Mouse (Mus musculus): Measurements from ENCODE around the gene Atrx. TPM values are rescaled to one million over a fixed set of nuclear protein-coding genes. Genes with fewer than 3 reads are reported as not detected.
"Not testable (repeated sequence)": the region's sequence is repeated elsewhere in the genome, so short reads cannot be mapped to it uniquely, and the experiment has no call there.

Gene Atrx
- 100 to 1,000 TPM; 217 TPM for total RNA-seq (2021)
- long read RNA-seq, partial matches to known transcripts: 3 of 21 reads
- long read RNA-seq, other reads (novel, unspliced or antisense): 17 of 21 reads

DNA sequence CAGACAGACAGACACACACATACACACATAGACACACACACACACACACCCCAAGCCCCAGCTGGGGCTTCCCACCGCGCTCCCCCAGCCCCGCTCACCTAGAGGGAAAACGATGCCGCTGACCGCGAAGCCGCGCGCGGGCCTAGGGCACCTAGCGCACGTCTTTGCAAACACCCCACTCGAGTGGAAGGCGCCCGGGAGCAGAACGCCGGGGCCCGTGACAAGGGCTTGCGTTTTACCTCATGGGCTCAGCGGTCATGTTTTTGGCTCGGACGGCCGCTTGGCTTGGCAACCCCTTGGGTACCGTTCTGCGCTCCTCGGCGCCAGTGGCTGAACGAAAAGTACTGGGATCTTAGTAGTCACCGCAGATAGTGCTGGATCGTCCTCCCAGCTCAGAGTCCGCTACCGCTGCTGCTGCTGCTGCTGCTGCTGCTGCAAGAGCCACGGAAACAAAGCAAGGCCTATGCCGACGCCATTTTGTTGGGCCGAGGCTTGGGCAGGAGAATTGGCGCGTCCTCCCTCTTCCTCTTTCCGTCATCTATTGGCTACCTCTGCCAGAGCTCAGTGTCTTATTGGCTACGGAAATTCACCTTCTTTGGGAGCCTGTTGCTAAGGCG lies at the start of gene Atrx:
Atrx (minus strand) TSS at position 543 of the 617 bp plus-strand sequence.
- DNase-seq (ENCODE audit: low spot score in 2 of 2): peak; percentile 67 to 72

GRCm38 (mm10) chrX:105957091-105957490 lies 27.9 kb upstream of the Atrx start:
- not testable (repeated sequence) for DNase-seq (ENCODE audit: low spot score in 2 of 2)

DNA sequence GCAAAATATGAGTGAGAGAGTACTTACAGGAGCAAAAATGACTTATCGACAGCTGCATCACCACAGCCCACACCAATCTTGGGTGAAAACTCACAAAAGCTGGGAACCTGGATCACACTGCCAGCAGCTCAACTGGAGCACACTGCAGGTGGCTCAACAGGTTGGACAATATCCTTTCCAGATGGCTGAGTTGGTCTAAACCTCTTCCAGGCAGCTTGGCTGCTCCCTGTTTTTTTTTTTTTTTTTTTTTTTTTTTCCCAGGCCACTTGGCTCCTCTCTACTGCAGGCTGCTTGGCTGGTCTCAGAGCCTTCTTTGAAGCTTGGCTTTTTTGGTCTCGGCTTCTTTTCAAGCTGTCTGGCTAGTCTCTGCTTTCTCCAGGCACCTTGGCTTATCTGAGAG lies 24.8 kb upstream of the Atrx start:
- DNase-seq (ENCODE audit: low spot score in 2 of 2): no peak

- DNase-seq (ENCODE audit: low spot score in 2 of 2): no peak
These were observed 17.2 kb upstream of the Atrx start for GRCm38 (mm10) chrX:105946357-105946756.

DNA sequence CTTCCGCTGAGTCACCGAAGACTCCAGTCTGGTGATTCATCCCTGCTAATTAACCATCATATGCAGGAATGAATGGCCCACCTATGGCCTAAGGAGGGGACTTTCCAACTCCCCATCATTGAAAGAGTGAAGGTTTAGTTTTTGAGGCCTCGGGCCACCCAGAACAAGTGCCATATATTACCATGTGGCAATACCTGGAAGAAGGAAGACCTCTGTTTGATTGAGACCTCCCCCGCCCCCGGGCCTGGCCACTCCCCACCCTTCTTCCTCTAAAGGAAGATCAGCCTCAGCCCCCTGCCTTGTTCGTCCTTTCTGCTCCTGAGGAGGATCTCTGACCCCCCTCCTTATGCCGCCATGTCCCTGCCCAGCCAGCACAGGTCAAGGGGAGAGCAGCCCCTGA lies 10.0 kb upstream of the Atrx start:
- no peak for DNase-seq (ENCODE audit: low spot score in 2 of 2)

DNA sequence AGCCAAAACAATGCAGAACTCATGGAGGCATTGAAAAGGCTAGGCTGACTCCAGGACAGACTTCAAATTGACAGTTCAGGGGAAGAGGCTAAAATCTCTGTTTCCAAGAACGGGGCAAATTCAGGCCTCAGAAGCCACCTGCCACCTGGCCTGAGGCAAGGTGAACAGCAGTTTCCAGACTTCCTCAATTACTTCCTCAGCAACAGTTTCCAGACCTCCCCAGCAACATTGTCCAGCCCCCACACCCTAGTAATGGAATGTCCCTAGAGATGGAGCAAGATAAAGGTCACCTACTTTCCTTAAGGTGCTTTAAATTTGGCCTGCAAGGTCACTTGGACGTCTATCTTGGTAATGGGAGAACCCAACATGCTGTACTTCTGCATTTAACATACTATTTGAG lies 8.5 kb upstream of the Atrx start:
- no peak for DNase-seq (ENCODE audit: low spot score in 2 of 2)

DNA sequence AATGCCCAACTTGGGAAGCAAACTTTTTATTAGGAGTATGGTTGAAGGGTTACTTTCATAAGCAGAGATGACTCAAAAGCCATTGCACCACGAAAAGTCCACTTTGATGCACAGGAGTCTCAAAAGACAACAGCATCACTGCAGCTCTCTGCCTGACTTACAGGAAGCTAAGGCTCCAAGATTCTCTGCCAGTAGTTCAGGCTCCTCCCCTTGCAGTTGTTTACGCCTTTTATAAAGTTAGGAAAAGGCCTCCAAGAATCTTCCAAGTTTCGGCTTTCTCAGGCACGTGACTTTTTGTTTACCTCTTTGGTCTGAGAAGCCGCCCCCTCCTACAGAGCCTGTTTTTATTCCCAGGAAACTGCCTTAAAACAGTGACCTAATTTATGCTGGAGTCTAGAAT lies 5.1 kb upstream of the Atrx start:
- DNase-seq (ENCODE audit: low spot score in 2 of 2): no peak

DNA sequence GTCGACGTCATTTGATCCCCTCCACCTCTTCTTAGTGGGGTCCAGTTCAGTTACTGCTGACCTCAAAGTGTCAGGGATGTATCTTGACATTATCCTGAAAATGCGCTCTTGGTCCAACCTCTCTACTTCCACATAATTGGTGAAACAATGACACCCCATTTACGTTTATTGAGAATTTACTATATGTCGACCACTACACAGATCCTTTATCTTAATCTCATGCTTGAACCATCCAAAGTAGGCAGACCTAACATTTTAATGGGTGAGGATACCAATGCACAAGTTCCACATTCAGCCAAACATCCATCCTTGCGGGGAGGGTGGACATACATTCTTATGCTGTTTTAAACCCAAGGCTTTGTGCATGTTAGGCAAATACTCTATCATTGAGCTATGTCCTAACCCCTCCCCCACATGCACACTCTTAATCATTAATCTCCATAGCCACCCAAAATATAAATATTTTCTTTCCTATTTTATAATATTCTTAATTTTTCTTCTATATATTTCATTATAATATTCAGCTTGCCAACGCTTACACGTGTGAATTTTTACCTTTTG lies 355 bp upstream of the Atrx start:
- peak in 1 of 2 experiments; percentile 14 for DNase-seq (ENCODE audit: low spot score in 2 of 2)

DNA sequence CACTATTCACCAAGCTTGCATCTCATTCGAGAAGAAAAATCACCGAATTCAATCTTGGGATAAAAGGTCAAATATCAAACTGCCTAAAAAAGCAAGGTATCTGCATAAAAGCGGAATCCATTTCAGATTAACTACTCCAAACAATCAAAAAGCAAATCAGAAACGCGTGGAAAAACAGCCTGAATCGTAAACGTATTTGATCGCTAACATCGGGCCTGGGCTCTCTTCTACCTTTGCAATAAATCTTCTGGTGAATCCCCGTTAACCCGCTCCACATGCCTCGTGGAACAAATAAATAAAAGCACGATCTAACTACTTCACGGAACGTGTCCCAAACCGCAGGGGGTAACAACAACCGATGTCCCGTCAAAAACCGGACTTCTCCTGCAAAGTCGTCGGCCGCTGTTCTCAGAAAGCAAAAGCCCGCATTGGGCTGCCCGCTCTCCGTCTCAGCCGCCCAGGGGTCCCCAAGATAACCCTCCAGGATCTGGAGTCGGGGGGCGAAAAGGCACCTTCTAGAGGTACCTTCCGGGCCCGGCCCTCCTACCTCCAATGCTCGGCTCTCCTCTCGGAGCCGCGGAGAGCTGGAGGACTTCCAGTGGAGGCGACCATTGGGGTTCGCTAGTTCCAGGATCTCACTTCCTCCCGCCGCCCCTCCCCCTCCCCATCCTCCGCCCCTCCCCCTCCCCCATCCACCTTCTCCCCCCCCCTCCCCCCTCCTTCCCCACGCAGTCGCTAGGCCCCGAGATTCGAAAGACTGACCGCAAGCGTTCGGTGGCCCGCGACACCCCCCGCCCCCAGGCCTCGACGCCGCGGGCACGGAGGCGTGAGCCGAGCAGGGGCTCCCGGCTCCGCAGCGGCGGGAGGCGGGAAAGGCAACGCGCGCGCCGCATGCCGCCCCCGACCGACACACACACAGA lies 1.0 kb downstream of the Atrx start:
- peak; percentile 35 to 45 for DNase-seq (ENCODE audit: low spot score in 2 of 2)

DNA sequence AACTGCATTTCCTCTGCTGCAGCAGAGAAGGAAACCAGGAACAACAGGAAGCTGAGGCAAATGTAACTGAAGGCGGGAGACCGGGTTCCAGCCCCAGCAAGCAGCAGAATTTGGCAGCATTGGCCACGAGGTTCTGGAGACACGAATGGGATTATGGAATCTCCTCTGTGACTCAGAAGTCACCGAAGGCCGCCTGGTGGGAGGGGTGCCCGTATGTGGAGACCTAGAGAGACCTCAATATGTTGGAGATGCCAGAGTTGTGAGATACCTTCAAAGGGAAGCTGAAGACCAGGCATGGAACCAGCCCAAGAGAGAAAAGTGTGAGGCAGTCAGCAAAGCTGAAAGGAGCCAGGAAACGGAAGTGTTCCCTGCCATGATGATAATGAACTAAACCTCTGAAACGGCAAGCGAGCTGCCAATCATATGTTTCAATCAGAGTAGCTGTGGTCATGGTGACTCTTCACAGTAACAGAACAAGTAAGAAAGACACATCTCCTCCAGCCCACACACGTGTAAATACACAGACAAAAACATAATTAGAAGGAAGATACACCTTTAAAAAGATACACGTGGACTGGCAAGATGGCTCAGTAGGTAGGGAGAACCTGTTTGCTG lies 3.0 kb downstream of the Atrx start:
- DNase-seq (ENCODE audit: low spot score in 2 of 2): peak in 1 of 2 experiments; percentile 12

DNA sequence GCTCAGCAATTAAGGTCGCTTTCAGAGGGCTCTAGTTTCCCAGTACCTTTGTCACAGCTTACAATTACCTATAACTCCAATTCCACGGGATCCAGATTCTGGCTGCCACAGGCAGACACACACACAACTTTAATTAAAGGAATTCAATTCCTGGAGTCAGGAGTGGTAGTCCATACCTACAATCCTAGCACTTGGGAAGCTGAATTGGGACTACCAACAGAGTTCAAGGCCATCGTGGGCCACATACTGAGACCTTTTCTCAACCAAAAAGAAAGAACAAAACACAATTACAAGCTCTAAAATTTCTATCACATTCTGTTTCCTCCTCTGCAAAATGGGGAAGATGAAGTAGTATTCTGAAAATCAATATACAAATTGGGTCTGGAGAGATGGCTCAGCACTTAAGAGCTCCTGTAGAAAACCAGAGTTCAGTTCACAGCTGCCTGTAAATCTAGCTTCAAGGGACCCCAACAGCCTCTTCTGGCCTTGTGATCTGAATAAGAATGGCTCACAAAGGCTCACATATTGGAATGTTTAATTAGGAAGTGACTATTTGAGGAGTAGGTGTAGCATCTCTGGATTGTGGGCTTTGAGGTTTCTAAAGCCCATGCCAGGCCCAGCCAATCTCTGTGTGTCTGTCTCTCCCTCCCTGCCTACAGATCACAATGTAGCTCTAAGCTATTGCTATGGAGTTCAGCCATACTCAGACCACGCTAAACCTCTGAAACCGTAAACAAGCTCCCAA lies 4.7 kb downstream of the Atrx start:
- DNase-seq (ENCODE audit: low spot score in 2 of 2): no peak

- no peak for DNase-seq (ENCODE audit: low spot score in 2 of 2)
These were observed 5.3 kb downstream of the Atrx start for GRCm38 (mm10) chrX:105923896-105924295.

DNA sequence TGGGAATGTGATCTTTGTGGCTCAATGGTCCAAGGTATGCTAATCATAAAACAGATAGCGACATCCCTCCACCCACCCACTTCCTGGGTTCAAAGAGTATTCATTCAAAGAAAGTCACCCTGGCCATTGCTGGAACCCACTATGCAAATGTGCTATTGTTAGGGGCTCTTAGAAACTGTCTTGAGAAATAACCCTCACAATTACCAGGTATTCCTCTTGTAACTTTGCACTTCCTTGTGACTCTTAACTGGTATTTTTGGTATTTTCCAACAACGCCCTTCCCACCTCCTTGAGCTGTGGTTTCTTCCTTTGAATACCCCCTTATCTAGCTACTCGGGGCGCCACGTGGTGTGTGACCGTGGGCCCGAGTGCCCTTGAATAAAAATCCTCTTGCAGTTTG lies 6.2 kb downstream of the Atrx start:
- not testable (repeated sequence) for DNase-seq (ENCODE audit: low spot score in 2 of 2)

DNA sequence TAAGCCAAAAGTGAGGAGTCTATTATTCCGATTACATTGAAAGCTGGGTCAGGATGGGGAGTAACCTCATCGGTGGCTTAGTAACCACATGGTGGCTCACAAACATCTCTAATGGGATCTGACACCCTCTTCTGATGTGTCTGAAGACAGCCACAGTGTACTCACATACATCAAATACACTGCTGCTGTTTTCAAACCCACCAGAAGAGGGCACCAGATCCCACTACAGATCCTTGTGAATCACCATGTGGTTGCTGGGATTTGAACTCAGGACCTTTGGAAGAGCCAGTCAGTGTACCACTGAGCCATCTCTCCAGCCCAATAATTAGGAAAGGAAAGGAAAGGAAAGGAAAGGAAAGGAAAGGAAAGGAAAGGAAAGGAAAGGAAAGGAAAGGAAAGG lies 7.8 kb downstream of the Atrx start:
- DNase-seq (ENCODE audit: low spot score in 2 of 2): peak; percentile 15 to 34

DNA sequence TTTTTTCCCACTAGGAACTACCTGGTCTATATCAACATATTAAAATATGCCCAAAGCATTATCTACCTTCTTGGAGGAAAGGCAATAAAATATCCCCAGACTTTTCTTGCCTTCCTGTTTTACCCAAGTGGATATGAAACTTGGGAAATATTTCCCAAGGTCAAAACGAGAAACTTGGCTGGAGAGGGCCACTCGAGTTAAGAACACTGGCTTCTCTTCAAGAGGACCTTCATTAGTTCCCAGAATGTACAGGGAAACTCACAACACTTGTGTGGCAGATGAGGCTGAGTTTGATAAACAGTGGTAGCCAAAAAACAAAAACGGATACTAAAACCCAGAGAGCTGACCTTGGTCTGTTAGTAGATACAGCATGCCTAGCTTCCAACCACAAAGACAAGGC lies 17.5 kb downstream of the Atrx start:
- no peak for DNase-seq (ENCODE audit: low spot score in 2 of 2)

GRCm38 (mm10) chrX:105901611-105902010 lies 27.6 kb downstream of the Atrx start:
- no peak for DNase-seq (ENCODE audit: low spot score in 2 of 2)

- DNase-seq (ENCODE audit: low spot score in 2 of 2): no peak
These were observed 42.3 kb downstream of the Atrx start for GRCm38 (mm10) chrX:105886921-105887320.

DNA sequence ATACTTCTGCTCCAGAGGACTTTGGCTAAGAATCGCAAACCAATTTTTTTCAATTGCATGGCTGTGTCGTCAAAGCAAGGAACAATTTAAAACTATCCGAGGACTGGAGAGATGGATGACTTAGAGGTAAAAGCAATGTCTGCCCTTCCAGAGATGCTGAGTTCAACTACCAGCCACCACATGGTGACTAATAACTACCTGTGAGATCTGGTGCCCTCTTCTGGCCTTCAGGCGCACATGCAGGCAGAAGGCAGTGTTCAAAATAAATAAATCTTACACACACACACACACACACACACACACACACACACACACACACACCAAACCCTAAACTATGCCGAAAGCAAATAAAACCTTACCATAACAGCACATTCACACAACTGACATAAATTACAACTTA lies 64.8 kb downstream of the Atrx start:
- no peak for DNase-seq (ENCODE audit: low spot score in 2 of 2)

GRCm38 (mm10) chrX:105824462-105824861 lies 104.7 kb downstream of the Atrx start:
- no peak for DNase-seq (ENCODE audit: low spot score in 2 of 2)

GRCm38 (mm10) chrX:105794806-105795403 lies 134.3 kb downstream of the Atrx start:
- DNase-seq (ENCODE audit: low spot score in 2 of 2): no peak

DNA sequence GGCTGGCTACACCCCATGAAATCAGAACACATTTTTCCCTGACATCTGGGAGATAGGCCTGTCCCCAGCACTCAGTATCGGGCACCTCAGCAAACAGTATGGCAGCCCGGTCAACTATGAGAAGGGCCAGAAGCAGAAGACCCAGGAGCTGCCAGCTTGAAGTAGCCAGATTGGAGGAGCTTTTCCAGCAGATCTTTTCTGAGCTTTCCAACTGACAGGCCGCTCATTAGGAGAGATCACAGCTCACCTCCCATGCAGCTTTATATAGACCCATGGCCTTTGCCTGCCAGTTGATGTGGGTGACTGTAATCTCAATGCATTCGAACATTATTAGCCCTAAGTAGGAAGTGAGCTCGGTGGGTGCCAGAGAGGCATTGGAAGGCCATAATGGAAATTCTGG lies 155.9 kb downstream of the Atrx start:
- DNase-seq (ENCODE audit: low spot score in 2 of 2): no peak
